Mouse (Mus musculus) megakaryocyte, embryonic 14.5 days (primary cell): Measurements from ENCODE around the gene Pnliprp2.

Source experiments
- FLI1 ChIP-seq: IDR thresholded peaks from 2 replicates; pipeline ENCODE4 v1.6.1; 2012; ENCODE audit warnings: low read length, inconsistent platforms, mixed read lengths
- GATA1 ChIP-seq: IDR thresholded peaks from 3 replicates; pipeline ENCODE4 v1.6.1; 2012; ENCODE audit warnings: mixed read lengths, low read length, inconsistent platforms, borderline replicate concordance

GRCm38 (mm10) chr19:58750822-58751221 is 8.7 kb upstream of the Pnliprp2 start:
- TF ChIP-seq GATA1, result no peak
- no peak for TF ChIP-seq FLI1
